Mouse (Mus musculus): ENCODE data around the gene Gatad2a. TPM values are rescaled to one million over a fixed set of nuclear protein-coding genes. Genes with fewer than 3 reads are reported as not detected.

Gene Gatad2a
- total and polyA plus RNA-seq, 3 experiments: 24.7 to 36.4 (median 36.4) TPM

DNA sequence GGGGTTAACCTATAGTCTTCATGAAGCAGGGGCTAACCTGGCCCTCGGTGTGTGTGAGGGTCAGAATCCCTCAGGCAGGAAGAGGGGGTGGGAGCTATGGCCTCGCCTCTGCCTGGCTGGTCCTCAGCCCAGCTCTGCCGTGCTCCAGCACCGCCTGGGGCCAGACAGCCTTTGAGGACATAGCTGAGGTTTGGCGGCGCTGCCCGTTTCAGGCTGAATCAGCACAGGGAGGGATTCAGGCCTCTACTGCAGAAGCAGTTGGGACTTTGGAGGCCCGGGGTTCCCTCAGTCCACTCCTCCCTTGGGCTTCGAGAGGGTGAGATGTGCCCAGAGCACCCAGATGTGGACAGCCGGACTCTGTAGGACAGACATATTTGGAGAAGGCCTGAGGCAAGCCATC is 120.1 kb downstream of the Gatad2a start:
- 46% methylated on average over 10 of the region's 10 CpGs for WGBS
- Histone ChIP-seq H3K4me1 (ENCODE audit: control insufficient read depth, insufficient read depth, low read length) (no peaks in the 10 kb centered on the region), H3K9ac (ENCODE audit: low read depth, low read length) (no peak overlapping the region), H3K36me3 (ENCODE audit: control insufficient read depth, insufficient read depth, low read length) (no peaks in the 10 kb centered on the region), H3K4me3 (no peak overlapping the region), H3K79me2 (replicated peaks; ENCODE audit: control insufficient read depth, insufficient read depth, low read length) (no peaks in the 10 kb centered on the region), H3K27me3 (ENCODE audit: control insufficient read depth, insufficient read depth, low read length) (peaks cover 4% of the 10 kb centered on the region), H3K27ac (no peak overlapping the region)
- no peak for DNase-seq
- intact Hi-C loops (cut with DNase I): no loop called here
- TF ChIP-seq CTCF (IDR thresholded peaks at IDR 0.05) (no peak), POLR2A (IDR thresholded peaks at IDR 0.05; ENCODE audit: insufficient read depth, low read depth, low read length) (no peak), EP300 (IDR thresholded peaks at IDR 0.05; ENCODE audit: insufficient read depth, low read depth, low read length) (no peak)

- intact Hi-C loops (cut with DNase I): loop anchor here (1.0 to 2.0 kb wide), 4 partner anchors 17 to 296 kb away; no protein-coding TSS in a partner anchor
- Histone ChIP-seq H3K79me2 (replicated peaks; ENCODE audit: control insufficient read depth, insufficient read depth, low read length) (no peaks in the 10 kb centered on the region), H3K36me3 (ENCODE audit: control insufficient read depth, insufficient read depth, low read length) (no peaks in the 10 kb centered on the region), H3K4me3 (no peak overlapping the region), H3K27me3 (ENCODE audit: control insufficient read depth, insufficient read depth, low read length) (no peaks in the 10 kb centered on the region), H3K4me1 (ENCODE audit: control insufficient read depth, insufficient read depth, low read length) (no peaks in the 10 kb centered on the region), H3K27ac (no peak overlapping the region), H3K9ac (ENCODE audit: low read depth, low read length) (no peak overlapping the region)
- TF ChIP-seq POLR2A (IDR thresholded peaks at IDR 0.05; ENCODE audit: insufficient read depth, low read depth, low read length): no peak
- TF ChIP-seq EP300 (IDR thresholded peaks at IDR 0.05; ENCODE audit: insufficient read depth, low read depth, low read length): no peak
- TF ChIP-seq CTCF (IDR thresholded peaks at IDR 0.05): no peak
- 72% methylated on average over 13 of the region's 13 CpGs for WGBS
- DNase-seq: no peak
Measured at GRCm38 (mm10) chr8:69874654-69875053, 121.5 kb downstream of the Gatad2a start.

DNA sequence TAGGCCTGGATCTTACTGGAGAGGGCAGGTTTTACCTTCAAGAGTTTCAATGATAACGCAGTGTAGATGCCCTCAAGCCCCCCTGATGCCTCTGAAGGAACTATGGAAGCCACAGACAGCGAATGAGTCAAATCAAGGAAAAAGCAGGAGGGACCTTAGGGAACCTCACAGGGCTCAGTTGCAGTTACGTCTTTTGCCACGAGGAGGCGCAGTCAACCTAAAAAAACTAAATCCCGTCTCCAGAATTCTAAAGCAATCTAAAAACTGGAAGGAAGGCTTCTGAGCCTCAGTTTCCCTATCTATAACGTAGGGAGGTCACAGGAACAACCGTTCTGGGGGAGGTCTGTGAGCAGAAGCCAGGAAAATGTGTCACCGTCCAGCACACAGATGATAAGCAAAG is 122.0 kb downstream of the Gatad2a start:
- Histone ChIP-seq H3K27ac (no peak overlapping the region), H3K4me1 (ENCODE audit: control insufficient read depth, insufficient read depth, low read length) (no peaks in the 10 kb centered on the region), H3K36me3 (ENCODE audit: control insufficient read depth, insufficient read depth, low read length) (no peaks in the 10 kb centered on the region), H3K27me3 (ENCODE audit: control insufficient read depth, insufficient read depth, low read length) (no peaks in the 10 kb centered on the region), H3K9ac (ENCODE audit: low read depth, low read length) (no peak overlapping the region), H3K79me2 (replicated peaks; ENCODE audit: control insufficient read depth, insufficient read depth, low read length) (no peaks in the 10 kb centered on the region), H3K4me3 (no peak overlapping the region)
- 8% methylated on average over 9 of the region's 9 CpGs for WGBS
- intact Hi-C loops (cut with DNase I): loop anchor here (1.0 to 2.0 kb wide), 4 partner anchors 17 to 297 kb away; no protein-coding TSS in a partner anchor
- TF ChIP-seq POLR2A (IDR thresholded peaks at IDR 0.05; ENCODE audit: insufficient read depth, low read depth, low read length) (no peak), EP300 (IDR thresholded peaks at IDR 0.05; ENCODE audit: insufficient read depth, low read depth, low read length) (0 out of 2 replicates have a peak, but pooled peaks have one; percentile 41), CTCF (IDR thresholded peaks at IDR 0.05) (peak; percentile 99)
- DNase-seq: peak; percentile 51 to 78

DNA sequence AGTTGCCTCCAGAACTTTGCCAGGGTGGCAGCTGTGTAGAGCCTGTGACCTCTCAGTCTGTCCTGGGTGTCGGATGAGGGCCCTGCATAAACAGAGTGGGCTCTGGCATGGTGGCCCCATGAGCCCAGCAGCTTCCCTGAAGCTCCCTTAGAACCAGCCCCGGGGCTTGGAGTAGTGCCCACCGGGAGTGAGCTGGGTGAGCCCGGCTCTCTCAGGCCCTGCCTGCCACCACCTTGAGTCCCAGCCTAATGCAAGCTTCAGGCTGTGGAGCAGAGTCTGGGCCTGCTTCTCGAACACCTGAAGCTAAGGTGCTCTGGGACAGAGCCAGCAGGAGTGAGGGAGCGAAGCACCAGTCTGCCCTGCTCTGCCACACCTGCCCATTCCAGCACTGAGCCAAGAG is 125.3 kb downstream of the Gatad2a start:
- Histone ChIP-seq H3K36me3 (ENCODE audit: control insufficient read depth, insufficient read depth, low read length) (no peaks in the 10 kb centered on the region), H3K27me3 (ENCODE audit: control insufficient read depth, insufficient read depth, low read length) (no peaks in the 10 kb centered on the region), H3K4me3 (no peak overlapping the region), H3K79me2 (replicated peaks; ENCODE audit: control insufficient read depth, insufficient read depth, low read length) (no peaks in the 10 kb centered on the region), H3K9ac (ENCODE audit: low read depth, low read length) (no peak overlapping the region), H3K4me1 (ENCODE audit: control insufficient read depth, insufficient read depth, low read length) (peaks cover 2% of the 10 kb centered on the region; the same call in 1 of the 2 replicates), H3K27ac (no peak overlapping the region)
- TF ChIP-seq EP300 (IDR thresholded peaks at IDR 0.05; ENCODE audit: insufficient read depth, low read depth, low read length) (no peak), CTCF (IDR thresholded peaks at IDR 0.05) (no peak), POLR2A (IDR thresholded peaks at IDR 0.05; ENCODE audit: insufficient read depth, low read depth, low read length) (no peak)
- WGBS: 84% methylated on average over 6 of the region's 6 CpGs
- no peak for DNase-seq
- intact Hi-C loops (cut with DNase I): no loop called here

GRCm38 (mm10) chr8:69870003-69870765 is 126.0 kb downstream of the Gatad2a start:
- no peak overlapping the region for H3K9ac ChIP-seq (ENCODE audit: low read depth, low read length)
- WGBS: 84% methylated on average over 11 of the region's 11 CpGs
- no peaks in the 10 kb centered on the region for H3K27me3 ChIP-seq (ENCODE audit: control insufficient read depth, insufficient read depth, low read length)
- peaks cover 2% of the 10 kb centered on the region; the same call in 1 of the 2 replicates for H3K4me1 ChIP-seq (ENCODE audit: control insufficient read depth, insufficient read depth, low read length)
- no peaks in the 10 kb centered on the region for H3K79me2 ChIP-seq (replicated peaks; ENCODE audit: control insufficient read depth, insufficient read depth, low read length)
- no peak for TF ChIP-seq POLR2A (IDR thresholded peaks at IDR 0.05; ENCODE audit: insufficient read depth, low read depth, low read length)
- no peak for TF ChIP-seq CTCF (IDR thresholded peaks at IDR 0.05)
- no peak for TF ChIP-seq EP300 (IDR thresholded peaks at IDR 0.05; ENCODE audit: insufficient read depth, low read depth, low read length)
- no peak overlapping the region for H3K27ac ChIP-seq
- no peak overlapping the region for H3K4me3 ChIP-seq
- no peaks in the 10 kb centered on the region for H3K36me3 ChIP-seq (ENCODE audit: control insufficient read depth, insufficient read depth, low read length)
- no peak for DNase-seq
- intact Hi-C loops (cut with DNase I): no loop called here

GRCm38 (mm10) chr8:69867696-69868326 is 128.4 kb downstream of the Gatad2a start:
- H3K9ac ChIP-seq (ENCODE audit: low read depth, low read length): no peak overlapping the region
- H3K36me3 ChIP-seq (ENCODE audit: control insufficient read depth, insufficient read depth, low read length): no peaks in the 10 kb centered on the region
- H3K4me3 ChIP-seq: no peak overlapping the region
- no peak for DNase-seq
- intact Hi-C loops (cut with DNase I): no loop called here
- peaks cover 2% of the 10 kb centered on the region; the same call in 1 of the 2 replicates for H3K4me1 ChIP-seq (ENCODE audit: control insufficient read depth, insufficient read depth, low read length)
- WGBS: 67% methylated on average over 5 of the region's 5 CpGs
- no peaks in the 10 kb centered on the region for H3K27me3 ChIP-seq (ENCODE audit: control insufficient read depth, insufficient read depth, low read length)
- no peak overlapping the region for H3K27ac ChIP-seq
- TF ChIP-seq CTCF (IDR thresholded peaks at IDR 0.05): no peak
- no peak for TF ChIP-seq EP300 (IDR thresholded peaks at IDR 0.05; ENCODE audit: insufficient read depth, low read depth, low read length)
- no peak for TF ChIP-seq POLR2A (IDR thresholded peaks at IDR 0.05; ENCODE audit: insufficient read depth, low read depth, low read length)
- H3K79me2 ChIP-seq (replicated peaks; ENCODE audit: control insufficient read depth, insufficient read depth, low read length): no peaks in the 10 kb centered on the region
